Comparison of ENCODE assay signal across 20 mouse cellular contexts in the genomic region with DNA sequence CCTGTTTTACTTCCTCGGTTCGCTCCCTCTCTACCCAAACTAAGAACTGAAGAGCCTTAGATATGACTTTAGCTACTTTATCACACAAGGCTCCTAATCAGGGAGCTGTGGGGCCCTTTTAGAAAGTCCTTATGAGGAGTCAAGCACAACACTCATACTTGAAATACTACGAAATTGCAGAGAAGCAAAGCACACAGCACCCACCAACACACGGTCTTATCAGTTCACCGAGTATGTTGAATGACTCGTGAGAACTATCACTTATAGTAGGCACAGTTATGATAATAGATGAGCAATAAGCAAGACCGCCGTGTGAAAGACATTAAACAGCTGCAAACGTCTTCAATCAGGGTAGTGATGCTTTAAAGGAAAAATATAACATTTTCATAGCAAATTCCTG.
"Had no signal": no experiment of that assay in that cellular context is flagged by ENCODE, and none has a peak within 500 bp of the region (broad histone marks: within the 10 kb centered on the region; RNA-seq: fewer than 3 reads in every experiment).

No protein-coding gene starts in this region.

- H3K27ac ChIP-seq: limb, embryonic 10.5 days; limb, embryonic 13.5 days; macrophage; midbrain, embryonic 12.5 days; midbrain, embryonic 15.5 days; neural tube, embryonic 12.5 days; neural tube, embryonic 15.5 days; stomach, postnatal 0 days had no signal

- H3K27me3 ChIP-seq: limb, embryonic 13.5 days; midbrain, embryonic 12.5 days; midbrain, embryonic 15.5 days; neural tube, embryonic 12.5 days; neural tube, embryonic 15.5 days had no signal

- ATAC-seq: lung, postnatal 0 days; midbrain, embryonic 15.5 days had no signal

- H3K4me1 ChIP-seq: neural tube, embryonic 12.5 days had no signal

- H3K9ac ChIP-seq: limb, embryonic 13.5 days; lung, embryonic 14.5 days; midbrain, embryonic 12.5 days; midbrain, embryonic 15.5 days; neural tube, embryonic 12.5 days; neural tube, embryonic 15.5 days had no signal

- H3K4me2 ChIP-seq: limb, embryonic 13.5 days; lung, embryonic 14.5 days; midbrain, embryonic 12.5 days; midbrain, embryonic 15.5 days; neural tube, embryonic 12.5 days; neural tube, embryonic 15.5 days had no signal

- H3K4me3 ChIP-seq: limb, embryonic 10.5 days; limb, embryonic 13.5 days; midbrain, embryonic 12.5 days; midbrain, embryonic 15.5 days; neural tube, embryonic 12.5 days; neural tube, embryonic 15.5 days had no signal

- DNase-seq: kidney, adult 18-20 months; kidney, adult 9 months; kidney, postnatal 14 days; kidney, postnatal 4 days; lung, embryonic 14.5 days; right cerebral cortex, adult 18-20 months; right cerebral cortex, postnatal 14 days; right cerebral cortex, postnatal 4 days; thymus, adult 2 months; thymus, postnatal 14 days; thymus, postnatal 4 days had no signal

- H3K36me3 ChIP-seq: limb, embryonic 10.5 days; limb, embryonic 13.5 days; midbrain, embryonic 12.5 days; midbrain, embryonic 15.5 days; neural tube, embryonic 12.5 days; neural tube, embryonic 15.5 days had no signal

- H3K9me3 ChIP-seq: limb, embryonic 10.5 days; limb, embryonic 13.5 days; midbrain, embryonic 12.5 days; midbrain, embryonic 15.5 days; neural tube, embryonic 12.5 days; neural tube, embryonic 15.5 days had no signal
